Mouse (Mus musculus): ENCODE measurements around the gene Cnot11. TPM values are rescaled to one million over a fixed set of nuclear protein-coding genes. Genes with fewer than 3 reads are reported as not detected.

Cnot11 gene
- 10 to 100 TPM; 20.6 to 25.8 (median 22.9) TPM for total RNA-seq (2022)

DNA sequence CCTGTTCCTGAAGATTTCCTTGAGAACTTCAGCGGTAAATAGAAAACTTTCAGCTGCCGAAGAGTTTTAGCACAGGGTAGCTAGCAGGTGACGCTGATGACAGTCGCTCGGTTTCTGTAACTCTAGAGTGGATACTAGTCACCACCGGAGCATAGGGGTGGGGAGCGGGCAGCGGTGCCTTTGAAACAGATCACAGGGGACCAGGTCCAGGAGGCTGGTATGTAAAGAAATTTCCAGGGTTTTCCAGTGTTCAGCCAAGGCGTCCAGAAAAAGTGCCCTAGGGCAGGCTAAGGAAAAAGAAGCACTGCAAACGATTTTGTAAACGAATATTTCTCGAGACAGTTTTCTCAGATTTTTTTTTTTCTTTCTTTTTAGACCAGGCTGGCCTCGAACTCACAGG lies at the start of gene Cnot11:
TSS of gene Cnot11 (plus strand) at position 162 of the 400 bp plus-strand sequence.
- no peak for DNase-seq

DNA sequence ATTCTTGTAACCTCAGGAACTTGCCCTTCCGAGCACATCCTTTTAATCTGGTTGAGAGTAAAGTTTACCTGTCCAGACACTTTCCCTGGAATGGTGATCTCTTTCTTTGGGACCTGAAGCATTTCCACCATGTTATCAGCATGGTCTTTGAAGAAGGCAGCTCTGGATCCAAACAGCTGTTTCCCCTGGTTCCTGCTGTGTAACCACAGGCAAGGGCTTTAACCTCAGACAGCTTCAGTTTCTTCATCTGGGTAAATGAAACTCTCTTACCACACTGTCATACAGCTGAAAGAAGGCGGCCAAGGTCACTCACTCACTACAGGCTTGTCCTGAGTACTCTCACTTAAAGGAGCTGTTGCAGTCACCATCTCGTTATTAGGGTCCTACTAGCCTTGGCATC lies 47.4 kb upstream of the Cnot11 start:
- DNase-seq: no peak

DNA sequence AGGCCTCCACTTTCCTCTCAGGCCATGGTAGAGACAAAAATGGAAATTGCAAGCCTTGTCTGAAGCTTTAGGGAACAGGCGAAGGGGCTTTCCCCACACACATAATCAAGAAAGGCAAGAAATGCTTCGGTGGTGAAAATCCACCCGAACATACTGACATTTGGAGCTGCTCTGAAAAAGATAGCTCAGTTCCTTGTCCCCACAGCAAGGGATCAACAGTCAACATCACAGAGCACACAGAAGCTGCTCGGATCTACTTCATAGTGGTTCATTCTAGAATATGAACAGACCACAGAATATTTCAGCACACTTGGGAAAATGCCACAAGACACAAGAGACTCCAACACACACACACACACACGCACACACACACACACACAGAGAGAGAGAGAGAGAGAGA lies 41.6 kb upstream of the Cnot11 start:
- DNase-seq: no peak

DNA sequence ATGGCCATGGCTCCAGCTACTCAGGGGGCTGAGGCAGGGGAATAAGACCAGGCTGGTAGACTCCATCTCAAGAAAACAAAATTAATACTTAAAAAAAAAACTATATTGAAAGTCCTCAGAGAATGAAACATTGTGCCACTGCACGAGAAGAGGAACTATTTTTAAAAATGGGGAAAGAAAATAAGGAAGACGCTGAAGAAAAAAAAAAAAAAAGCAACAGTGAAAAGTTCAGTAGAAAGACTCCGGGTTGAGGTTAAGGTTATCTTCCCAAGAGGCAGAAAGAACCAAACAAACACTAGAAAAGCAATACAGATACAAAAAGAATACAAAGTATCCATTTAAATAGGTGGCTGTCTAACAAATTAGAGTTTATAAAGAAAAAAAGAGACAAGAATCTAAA lies 41.1 kb upstream of the Cnot11 start:
- no peak for DNase-seq

DNA sequence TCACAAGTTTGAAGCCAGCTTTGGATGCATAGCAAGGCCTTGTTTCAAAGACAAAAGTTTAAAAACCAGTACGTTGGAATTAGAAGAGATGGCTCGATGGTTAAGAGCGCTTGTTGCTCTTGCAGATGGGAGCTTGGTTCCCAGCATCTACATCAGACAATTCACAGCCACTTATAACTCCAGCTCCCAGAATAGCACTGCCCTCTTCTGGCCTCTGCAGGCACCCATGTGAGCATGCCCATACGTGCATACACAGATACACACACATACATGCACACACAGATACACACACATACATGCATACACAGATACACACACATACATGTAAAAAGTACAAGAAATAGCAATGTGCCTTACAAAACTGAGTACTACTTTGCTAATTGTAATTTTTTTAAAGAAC lies 37.8 kb upstream of the Cnot11 start:
- no peak for DNase-seq

DNA sequence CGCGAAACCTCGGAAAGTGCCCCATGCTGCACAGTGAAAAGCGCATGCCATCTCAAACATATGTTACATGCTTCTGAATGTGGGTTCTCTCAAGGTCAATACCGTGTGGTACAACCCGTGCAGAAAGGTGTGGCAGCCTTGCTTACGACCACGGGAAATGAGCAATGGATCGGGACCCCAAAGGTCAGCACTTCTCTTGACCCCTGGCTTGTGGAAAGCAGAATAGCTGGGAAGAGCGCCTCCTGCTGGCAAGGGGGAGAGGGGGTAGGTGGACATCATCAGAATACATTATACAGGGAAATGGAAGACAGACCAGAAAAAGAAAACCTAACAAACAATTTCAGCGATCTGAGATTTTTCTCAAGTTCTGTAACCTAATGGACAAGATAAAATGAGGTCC lies 37.0 kb upstream of the Cnot11 start:
- no peak for DNase-seq

DNA sequence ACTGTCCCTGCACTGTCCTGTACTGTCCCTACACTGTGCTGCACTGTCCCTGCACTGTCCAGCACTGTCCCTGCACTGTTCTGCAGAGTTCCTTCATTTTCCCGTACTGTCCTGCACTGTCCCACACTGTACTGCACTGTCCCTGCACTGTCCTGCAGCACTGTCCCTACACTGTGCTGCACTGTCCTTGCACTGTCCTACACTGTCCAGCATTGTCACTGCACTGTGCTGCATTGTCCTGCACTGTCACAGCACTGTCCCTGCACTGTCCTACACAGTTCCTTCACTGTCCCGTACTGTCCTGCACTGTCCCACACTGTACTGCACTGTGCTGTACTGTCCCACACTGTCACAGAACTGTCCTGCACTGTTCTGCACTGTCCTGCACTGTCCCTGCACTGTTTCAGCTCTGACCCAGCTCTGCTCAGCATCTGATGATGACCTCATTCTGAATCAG lies 35.3 kb upstream of the Cnot11 start:
- DNase-seq: no peak

DNA sequence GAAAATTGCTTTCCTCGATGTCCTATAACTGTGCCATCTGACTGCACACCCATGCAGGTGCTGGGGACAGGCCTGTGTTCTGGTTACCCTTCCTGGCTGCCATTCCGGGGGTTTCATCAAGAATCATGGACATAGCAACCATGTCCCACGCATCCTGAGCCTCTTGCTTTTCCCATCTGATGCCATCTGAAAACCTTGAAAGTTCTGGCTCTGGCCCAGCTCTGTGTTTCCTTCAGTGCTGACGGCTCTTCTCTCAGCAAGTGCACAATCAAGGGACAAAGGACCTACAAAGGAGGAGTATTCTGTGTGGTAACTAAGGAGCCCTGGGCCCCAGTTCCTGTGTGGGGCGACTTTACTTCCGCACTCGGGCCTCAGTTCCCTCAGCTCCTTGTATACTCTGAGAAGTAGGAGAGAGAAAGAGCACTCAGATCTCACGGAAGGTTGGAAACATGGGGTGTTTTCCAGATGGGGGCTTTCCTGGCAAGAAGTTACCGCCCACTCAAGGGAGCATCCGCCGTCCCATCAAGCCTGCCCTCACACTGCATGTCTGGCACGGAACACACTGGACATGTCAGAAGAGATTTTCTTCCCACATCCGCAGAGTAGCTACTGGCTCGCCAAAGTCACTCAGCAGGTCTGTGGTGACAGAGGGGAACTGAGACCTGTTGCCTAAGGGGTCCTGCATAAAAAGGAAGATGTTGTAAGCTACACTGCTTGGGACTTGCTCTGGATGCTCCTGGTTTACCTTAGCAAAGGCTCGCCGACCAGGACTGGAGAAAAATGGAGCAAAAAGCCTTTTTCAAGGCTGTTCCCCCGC lies 31.8 kb upstream of the Cnot11 start:
- DNase-seq: peak; percentile 19

DNA sequence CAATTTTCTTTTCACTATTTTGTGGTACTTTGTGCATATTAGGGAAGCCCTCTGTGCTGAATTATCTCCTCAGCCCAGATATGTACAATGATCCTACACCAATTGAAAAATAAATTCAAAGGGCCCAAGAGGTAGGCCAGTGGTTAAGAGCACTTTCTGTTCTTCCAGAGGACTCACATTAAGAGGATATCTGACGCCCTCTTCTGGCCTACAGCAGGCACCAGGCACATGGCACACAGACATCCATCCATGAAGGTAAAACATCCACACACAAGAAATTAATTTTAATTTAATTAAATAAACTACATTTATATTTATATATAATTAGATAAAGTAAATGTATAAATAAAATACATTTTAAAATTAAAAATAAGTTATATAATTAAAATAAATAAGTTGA lies 30.5 kb upstream of the Cnot11 start:
- no peak for DNase-seq

DNA sequence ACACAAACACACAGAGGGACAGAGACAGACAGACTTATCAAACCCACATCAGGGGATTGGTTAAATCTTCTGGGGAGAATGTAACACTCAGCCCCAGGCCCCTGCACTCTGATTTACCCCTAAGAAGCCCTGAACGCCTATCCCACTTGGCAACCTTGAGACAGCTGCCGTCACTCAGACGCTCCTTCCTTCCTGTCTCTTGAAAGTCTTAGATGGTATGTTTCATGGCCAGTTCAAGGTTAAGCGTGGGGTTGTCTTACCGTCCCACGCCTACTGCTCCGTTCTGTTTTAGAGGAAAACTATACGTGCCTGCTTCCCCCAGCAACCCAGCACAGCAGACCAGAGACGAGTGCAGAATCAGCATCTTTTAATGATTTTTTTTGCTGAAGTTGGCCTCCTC lies 29.2 kb upstream of the Cnot11 start:
- no peak for DNase-seq

DNA sequence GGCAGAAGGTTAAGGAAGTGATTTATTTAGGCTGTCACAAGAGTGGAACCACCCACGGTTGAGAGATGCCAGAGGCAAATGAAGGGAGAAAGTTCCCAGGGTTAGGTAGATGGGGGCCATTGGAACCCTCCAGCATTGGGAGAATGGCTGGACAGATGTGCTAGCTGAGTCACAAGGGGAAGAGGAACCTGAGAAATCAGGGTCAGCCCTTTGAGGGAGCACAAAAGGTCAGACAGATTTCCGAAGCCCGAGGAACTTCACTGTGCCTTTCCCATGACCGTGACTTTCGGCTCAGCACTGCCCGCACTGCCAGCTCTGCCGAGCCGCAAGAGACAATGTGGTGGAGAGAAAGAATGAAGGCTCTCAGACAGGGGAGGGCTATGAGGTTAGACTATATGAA lies 23.0 kb upstream of the Cnot11 start:
- no peak for DNase-seq

DNA sequence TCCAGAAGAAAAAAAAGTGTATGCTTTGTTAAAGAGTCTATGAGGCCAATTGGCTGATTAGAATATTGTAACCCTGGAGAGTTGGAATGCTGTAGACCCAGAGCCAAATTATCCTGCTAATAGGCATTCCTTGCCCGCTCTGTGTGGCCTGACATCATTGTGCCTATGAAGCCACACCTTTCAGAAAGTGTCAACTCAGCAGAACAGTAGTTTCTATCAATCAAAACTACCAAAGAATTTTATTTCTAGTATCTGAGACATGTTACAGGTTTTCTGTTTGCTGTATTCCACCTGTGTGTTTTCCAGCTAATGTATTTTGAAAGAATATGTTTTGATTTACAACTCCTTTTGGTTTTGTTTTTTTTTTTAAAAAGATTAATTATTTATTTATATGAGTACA lies 22.6 kb upstream of the Cnot11 start:
- no peak for DNase-seq

DNA sequence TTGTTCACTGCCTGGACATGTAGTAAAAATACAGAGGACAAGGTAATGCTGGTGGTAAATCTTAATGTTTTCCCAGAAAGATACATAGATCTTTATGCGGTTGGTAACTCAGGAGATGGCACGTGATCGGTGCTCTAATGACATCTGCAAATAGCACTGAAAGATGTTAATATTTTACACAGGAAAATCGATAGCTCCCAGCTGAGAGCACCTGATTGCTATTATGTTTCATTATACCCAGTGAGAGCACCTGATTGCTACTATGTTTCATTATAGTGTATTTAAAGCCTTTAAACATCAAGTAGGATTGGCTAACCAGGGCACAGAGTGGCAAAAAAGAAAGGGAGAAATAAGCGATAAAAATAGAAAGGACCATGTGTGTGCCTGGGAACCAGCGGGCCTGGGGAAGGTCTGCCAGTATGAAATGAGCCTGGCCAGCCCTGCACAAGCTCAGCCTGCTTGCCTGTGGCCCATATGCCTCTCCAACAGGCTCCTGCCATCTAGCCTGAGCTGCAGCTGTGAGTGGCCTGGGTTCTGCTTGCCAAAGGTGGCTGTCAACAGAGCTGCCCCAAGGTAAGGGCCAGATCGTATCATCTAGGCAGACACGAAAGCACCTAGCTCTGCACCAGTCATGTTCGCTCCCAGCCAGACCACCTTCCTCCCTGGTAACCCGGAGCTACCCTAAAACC lies 19.3 kb upstream of the Cnot11 start:
- DNase-seq: no peak

DNA sequence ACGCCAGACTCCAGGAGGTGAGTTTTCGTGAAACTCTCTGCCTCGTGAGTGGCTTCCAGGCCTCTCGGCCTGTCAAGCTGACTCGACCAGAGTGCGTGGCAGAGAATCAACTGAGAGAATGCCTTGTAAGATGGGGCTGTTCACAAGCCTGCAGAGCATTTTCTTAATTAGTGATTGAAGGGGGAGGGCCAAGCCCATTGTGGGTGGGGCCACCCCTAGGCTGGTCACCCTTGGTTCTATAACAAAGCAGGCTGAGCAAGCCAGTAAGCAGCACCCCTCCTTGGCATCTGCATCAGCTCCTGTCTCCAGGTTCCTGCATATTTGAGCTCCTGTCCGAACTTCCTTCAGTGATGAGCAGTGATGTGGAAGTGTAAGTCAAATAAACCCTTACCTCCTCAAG lies 13.5 kb upstream of the Cnot11 start:
- DNase-seq: no peak

DNA sequence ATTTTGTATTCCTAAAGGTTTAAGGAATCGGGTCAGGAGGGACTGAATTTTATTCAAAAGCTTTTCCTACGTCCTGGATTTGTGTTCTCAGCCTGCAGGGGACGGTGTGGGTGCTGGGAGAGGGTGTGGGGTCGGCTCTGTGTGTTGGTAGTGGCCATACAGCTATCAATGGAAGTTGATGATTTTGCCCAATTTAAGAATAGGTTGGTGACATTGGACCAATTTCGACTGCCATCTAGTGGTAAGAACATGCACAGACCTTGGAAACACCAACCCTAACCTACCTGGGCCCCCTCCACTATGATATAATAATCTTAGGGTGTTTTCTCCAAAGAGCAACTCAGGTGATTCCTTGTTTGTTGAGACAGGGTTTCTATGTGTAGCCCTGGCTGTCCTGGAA lies 12.3 kb upstream of the Cnot11 start:
- DNase-seq: no peak

DNA sequence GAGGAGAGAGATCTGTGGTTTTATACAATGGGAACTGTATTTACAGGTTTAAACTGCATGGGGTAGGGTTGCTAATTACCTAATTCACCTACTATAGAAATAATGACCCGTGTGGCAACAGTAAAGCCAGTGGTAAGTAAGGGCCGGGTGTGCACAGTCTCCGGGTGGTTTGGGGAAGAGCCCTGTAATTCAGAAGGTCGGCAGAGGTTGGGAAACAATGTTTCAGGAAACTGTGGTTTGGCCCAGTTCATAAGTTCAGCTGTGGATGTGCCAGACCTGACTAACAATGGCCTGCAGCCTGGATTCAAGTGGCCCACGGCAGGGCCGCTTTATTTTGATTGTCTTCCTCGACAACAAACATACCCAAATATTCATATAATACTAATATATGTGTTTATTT lies 9.0 kb upstream of the Cnot11 start:
- DNase-seq: no peak

DNA sequence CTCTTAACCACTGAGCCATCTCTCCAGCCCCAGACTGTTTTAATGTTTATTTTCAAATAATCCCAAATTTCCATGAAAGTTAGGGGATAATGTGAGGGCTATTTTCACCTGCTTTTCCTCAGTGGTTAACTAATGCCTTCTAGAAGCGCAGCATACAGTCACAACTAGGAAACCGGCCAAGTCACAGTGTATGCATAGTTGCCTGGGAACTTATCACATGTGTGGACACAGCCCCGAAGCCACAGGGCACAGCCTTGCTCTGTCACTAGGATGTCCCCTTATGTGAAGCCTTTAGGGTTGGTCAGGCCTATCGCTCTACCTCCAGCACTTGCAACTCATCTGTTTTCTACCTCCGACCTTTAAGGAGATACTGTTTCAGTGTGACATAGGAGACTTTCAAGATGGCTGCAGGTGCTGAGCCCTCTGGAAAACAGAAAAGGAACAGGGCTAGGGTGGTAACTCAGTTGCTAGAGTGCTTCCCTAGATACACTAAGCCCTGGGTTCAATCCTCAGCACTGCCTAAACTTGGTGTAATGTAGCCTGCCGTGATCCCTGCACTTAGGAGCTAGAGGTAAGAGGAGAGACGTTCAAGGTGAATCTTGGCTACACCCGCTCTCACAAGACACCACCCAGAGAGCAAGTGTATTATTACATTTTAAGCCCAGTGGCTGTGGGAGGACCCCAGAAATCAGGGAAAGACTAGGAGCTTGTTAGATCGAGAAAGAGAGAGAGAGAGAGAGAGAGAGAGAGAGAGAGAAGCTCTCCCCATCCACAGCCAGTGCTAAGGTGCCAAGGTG lies 8.2 kb upstream of the Cnot11 start:
- no peak for DNase-seq

DNA sequence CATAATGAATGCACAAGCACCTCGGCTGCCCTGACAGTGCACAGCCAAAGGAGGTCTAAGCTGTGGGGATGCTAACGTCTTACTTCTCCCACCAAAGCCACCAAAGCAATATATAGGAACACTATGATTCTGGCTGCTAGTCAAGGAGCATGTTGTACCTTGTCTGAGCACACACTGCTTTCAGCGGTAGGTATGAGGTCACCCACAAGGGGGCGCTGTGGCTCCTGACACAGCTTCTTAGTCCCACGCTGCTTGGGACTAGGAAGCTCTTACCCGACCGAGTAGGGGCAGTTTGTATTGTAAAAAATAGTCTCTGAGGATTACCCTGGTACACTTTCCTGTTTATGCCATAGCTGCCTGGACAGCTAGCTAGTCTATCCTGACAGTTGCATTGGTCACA lies 7.4 kb upstream of the Cnot11 start:
- peak; percentile 52 for DNase-seq

DNA sequence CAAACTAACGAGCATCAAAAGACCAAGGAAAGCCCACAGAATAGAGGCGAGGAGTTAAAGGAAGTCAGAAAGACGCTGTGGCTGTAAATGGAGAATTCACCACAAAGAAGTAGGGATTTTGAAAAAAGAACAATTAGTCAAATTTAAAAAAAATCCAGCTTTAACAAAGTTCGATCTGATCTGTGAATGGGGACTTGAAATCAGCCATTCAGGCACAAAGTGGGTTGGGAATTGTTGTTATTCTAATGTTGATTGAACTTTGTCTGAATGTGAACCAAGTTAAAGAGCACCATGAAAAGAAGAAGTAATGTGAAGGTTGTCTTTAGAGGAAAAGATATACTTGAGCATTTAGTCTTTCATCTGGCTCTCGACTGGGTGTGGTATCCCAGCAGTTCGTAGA lies 6.5 kb upstream of the Cnot11 start:
- no peak for DNase-seq

DNA sequence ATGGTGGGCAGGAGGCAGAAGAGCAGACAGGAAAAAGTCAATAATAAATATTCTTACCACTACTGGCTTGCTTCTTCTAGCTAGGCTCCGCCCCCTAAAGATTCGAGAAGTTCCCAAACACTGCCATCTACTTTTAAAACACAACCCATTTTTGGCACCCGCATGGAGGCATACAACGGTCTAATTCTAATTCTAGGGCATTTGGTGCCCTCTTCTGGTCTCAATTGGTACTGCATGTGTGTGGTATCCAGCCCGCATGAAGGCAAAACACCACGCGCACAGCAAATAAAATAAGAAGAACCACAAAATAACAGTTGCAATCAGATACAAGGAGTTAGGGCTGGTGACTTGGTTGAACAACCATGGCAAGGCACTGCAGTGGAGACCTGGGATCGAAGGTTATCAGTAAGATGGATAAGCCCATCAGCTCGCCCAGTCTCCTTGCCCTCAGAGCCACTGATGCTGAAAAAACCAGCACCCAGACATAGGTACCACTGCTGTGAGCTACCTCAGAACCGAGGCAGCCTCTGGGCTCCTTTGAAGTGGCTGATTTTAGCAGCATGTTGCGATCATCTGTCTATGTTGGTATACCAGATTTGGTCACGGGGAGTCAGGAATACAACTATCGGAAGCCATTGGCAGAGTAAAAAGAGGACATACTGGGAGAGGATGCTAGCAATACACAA lies 4.4 kb upstream of the Cnot11 start:
- peak; percentile 42 for DNase-seq

DNA sequence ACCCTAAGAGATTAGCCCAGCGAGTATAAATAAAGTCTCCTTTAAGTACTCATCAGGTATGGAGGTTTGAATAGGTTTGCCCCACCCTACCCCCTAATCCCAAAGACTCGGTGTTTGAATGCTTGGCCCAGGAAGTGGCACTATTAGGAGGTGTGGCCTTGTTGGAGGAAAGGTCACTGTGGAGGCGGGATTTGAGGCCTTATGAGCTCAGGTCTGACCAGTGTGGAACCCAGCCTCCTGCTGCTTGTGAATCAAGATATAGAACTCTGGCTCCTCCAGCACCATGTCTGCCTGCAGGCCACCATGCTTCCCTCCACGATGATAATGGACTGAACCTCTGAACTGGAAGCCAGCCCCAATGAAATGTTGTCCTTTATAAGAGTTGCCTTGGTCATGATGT lies 3.8 kb upstream of the Cnot11 start:
- DNase-seq: no peak

DNA sequence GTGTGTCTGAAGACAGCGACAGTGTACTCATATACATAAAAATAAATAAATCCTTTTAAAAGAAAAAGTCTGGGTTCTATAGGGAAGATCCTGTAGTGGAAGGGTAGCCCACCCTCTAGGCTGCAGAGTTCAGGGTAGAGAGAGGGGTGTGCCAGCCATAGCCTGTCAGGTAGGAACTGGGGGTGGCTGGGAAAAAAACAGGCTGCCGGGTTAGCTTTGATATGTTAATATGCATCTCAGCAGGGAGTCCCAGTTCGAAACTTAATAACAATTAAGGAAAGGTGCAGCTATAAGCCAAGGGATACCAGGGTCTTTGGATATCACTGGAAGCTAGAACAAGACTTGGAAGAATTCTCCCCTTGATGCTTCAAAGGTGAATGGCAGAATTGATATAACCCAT lies 875 bp upstream of the Cnot11 start:
- no peak for DNase-seq

All from adrenal gland, adult 8-10 months (tissue).